Mouse (Mus musculus) ES-CJ7 (cell line): ENCODE data around the gene Nos2.

Source experiments
- DNase-seq: peaks from one replicate; pipeline ENCODE4 v3.0.0; 2011; ENCODE audit warnings: low read depth, low spot score

The Nos2 gene

DNA sequence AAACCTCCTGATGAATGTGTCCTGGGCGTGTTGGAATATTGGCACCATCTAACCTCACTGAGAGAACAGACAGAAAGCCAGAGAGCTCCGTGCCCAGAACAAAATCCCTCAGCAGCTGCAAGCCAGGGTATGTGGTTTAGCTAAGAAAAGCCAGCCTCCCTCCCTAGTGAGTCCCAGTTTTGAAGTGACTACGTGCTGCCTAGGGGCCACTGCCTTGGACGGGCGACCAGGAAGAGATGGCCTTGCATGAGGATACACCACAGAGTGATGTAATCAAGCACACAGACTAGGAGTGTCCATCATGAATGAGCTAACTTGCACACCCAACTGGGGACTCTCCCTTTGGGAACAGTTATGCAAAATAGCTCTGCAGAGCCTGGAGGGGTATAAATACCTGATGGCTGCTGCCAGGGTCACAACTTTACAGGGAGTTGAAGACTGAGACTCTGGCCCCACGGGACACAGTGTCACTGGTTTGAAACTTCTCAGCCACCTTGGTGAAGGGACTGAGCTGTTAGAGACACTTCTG lies at the start of gene Nos2:
Gene Nos2, plus strand, starts transcription at position 377 of the 529 bp plus-strand sequence.
- no peak for DNase-seq

DNA sequence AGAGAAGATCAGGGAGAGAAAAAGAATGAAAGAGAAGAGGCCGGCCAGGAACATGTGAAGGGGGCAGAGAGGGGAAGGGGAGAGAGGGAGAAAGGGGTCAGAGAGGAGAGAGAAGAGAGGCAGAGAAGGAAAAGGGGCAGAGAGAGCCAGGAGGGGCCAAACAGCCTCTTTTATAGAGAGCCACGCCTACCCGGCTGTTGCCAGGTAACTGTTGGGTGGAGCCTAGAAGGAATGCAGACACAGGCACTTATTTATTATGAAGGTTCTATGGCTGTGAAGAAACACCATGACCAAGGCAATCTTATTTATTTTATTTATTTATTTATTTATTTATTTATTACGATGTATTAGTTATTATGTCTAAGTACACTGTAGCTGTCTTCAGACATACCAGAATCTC lies 49.7 kb upstream of the Nos2 start:
- no peak for DNase-seq

DNA sequence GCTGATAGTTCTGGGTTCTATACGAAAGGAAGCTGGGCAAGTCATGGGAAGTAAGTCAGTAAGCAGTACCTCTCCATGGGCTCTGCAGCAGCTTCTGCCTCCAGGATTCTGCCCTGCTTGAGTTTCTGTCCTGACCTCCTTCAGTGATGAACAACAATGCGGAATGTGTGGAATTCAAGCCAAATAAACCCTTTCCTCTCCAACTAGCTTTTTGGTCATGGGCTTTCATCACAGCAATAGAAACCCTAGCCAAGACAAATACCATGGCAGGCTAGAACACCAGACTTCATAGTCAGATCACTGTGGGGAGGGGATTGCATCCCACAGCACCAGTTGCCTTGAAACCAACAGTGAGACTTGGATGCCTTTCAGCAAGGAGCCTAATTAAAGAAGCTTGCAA lies 47.8 kb upstream of the Nos2 start:
- DNase-seq: no peak

DNA sequence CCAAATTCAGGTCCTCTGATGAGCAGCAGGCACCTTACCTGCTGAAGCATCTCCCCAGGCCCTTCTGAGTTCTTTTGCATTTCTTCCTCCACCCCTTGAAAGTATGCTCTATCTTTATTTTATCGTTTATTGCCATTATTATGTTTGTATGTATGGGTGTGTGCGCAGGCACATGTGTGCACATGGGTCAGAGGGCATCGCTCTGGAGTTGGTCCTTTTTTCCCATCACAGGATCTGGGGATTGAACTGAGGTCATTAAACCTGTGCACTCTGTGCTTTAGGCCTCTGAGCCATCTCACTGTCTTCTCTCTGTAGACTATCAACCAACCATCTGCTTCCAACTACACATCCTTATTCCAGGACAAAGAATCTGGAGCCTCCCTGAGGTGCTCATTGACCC lies 40.9 kb upstream of the Nos2 start:
- no peak for DNase-seq

DNA sequence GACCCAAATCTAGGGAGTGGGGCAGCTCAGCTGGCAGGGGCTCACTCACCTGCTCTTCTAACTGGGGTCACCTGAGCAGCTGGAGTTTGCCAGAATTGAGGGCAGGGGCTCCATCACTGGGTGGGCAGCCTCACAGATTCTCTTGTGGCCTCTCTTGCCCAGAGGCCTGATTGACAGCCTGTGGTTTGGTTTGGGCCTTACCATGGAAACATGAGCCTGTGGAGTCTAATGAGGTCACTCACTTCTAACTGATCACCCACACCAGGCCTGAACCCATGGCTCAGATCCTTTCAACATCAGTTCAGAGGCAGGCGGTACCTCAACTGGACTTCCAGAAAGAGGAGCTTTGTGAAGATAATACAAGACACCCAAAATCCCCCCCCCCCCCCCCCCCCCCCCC lies 33.9 kb upstream of the Nos2 start:
- DNase-seq: no peak

DNA sequence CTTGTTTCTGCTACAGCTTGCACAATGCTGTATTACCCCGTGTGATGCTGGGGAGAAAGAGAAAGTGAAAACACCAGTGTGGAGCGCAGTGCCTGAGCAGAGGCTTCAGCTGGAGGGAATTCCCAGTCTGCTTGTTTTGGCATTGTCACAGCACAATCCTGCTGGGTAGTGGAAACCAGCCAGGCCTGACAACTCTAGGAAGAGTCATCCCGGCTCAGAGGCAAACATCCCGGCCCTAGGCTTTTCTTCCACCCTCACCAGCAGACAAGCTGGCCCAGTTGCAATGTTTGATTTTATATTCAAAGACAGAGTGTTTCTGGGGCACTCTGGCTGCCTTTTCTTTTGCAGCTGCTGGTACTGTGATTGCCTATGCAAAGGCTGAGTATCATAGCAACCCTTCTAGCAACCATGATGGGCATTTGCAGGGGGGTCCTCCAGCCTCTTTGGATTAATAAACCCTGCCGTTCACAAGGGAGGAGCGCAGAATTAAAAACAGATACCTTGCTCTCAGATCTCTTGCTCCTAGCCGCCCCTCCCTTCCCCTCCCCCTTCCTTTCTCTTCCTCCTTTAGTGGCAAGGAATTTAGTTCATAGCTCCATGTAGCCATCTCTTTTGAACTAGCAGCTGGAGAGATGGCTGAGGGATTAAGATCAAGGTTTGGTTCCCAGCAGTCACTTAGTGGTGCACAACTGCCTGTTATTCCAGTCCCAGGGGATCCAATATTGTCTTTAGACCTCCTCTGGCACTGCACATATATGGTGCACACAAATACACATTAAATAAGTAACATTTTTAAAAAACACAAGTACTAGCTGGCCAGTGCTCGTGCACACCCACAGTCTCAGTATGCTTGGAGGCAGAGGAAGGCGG lies 33.2 kb upstream of the Nos2 start:
- DNase-seq: no peak

DNA sequence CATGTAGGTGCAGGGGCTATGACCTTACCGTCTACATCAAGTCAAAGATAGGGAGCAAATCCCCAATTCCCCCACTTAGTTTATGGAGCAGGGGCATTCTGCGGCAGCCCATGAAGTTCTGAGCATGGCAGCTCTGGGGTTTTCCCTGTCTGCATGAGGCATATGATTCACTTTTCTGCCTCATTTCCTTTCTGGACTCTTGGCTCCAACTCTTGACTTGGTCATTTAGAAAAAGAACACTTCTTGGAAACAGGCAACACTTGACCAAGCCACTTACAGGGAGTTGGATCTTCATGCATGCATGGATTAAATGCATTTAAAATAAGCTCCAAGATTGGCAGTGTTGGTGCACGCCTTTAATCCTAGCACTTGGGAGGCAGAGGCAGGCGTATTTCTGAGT lies 31.4 kb upstream of the Nos2 start:
- no peak for DNase-seq

DNA sequence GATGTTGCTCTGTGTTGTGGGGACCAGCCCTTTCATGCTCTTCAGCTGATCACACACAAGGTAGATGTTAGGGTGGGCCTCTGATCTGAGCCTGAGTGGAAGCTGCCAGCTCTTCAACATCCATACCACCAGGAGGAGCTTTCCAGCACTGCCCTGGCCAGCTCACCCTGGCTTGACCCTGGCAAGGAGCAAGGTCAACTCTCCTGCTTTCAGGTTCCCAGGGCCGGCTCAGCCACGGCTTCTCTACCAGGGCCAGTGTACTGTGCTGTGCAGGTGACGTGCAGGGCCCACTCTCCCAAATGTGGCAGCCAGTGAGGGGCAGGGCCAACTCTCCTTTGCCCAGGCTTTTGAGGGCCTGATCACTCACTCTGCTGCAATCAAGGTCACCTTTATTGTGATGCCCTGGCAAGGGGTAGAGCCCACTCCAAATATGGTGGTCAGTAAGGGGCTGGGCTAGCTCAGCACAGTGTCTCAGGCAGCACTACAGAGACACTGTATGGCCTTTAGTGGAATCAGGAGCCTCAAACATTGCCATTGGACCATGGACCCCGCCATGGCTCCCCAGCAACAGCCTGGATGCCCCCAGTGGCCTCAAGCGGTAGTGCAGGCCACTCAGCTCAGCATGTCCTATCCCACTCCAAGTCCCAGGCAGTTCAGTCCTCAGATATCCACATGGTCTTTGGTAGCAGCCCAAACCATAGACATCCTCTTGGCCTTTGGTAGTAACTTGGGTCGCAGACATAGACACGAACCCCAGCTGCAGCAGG lies 24.0 kb upstream of the Nos2 start:
- DNase-seq: peak; percentile 77

DNA sequence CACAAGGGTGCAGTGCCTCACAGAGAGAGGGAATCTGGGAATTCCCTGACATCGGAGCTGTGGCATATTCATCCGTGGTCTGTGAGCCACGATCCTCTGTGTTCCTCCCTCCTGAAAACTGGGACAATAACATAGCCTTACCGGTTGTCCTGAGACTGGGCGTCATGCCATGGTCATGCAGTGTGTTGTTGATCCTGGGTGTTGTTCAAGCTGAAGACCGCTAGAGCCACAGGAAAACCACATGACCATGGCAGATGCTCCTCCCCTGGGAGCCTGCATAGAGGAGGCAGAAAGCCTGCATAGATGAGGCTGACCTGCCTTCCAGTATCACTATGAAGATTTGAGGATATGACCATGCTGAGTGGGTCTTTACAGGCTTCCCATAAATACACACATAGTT lies 5.1 kb upstream of the Nos2 start:
- DNase-seq: no peak

DNA sequence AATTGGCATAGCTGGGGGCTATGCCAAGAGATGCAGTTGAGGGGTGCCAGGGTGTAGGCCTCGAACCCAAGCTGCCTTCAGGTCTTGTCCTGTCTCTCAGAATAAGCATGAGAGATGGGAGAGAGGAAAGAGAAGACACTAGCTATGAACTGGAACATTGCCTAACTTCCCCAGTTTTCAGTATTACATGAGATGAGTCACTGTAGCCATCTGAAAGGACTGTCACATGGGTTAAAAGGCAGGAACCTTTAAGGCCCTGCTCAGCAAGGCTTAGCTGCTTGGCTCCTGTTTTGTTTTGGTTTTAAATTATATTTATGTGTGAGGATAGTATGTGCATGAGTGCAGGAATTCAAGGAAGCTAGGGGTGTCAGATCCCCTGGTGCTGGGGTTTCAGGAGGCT lies 4.2 kb upstream of the Nos2 start:
- no peak for DNase-seq

DNA sequence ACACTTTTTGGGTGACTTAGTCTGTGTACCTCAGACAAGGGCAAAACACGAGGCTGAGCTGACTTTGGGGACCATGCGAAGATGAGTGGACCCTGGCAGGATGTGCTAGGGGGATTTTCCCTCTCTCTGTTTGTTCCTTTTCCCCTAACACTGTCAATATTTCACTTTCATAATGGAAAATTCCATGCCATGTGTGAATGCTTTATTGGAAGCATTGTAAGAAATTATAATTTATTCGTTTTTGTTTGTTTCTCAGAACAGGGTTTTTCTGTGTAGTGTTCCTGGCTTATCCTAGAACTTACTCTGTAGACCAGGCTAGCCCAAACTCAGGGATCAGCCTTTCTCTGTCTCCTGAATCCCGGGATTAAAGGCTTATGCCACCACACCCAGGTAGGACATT lies 842 bp upstream of the Nos2 start:
- no peak for DNase-seq

DNA sequence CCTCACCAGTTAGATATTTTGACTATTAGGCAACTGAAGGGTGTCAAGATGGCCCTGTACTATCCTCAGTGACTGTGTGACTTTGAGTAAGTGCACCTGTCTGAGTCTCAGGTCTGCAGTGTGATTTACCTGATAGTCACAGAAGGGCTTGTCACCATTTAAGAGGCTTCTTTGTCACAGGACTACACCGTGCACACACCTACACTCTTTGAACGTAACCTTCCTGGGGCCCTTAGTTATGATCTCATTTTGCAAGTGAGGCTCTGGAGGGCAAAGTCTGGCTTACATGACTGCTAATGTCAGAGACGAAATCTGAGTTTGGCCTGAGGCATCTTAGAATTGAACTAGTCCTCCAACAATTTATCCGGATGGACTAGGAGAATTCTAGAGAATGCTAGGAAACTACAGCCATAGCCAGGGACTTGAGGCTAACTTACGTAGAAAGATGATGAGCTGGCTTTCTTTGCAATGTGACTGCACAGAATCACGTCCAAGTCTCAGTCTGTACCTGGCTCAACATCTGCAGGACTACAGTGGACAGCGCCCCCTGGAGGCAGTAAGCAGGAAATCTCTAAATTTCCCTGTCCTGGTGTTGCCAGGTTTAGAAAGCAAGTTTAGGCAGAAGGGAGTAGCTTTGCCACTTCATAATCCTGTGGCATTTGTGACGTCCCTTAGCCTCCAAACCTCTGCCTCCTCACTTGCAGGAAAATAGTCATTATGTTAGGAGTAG lies 2.3 kb downstream of the Nos2 start:
- peak; percentile 63 for DNase-seq

DNA sequence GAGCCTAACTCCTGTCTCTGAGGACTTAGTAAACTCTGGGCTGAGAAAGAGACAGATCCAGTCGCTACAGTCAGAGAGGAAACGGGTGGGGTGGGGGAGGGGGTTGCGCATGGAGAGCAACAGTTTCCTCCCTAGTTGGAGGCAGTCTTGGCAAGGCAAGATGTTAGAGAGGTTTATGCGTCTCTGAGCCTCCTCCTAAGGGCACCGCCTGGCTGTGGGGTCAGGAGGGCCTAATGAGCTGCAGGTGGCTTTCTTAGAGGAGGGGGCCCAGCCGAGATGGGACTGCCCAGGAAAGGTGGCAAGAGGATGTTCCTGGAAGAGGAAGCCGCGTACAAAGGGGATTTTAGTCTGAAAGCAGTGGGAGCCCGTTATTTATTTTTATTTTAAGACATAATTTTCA lies 3.5 kb downstream of the Nos2 start:
- DNase-seq: peak; percentile 36

DNA sequence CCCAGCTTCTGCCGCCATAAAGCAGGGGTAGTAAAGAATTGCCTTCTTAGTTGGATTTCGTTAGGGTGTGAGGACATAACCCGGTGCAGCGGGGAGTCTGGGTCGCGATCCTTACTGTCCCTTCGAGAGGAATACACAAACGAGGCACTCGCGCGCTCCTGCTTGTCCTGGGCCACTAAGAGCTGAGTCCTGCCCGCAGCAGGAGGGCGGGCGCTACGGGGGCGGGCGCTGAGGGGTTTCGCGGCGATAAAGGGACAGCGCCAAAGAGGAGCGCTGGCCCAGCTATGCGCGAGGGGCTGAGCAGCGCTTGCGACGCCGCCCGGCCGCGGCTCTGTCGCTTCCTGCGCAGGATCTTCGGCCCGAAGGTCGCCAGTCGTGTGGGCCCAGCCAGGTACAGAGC lies 4.3 kb downstream of the Nos2 start:
- DNase-seq: peak; percentile 19

DNA sequence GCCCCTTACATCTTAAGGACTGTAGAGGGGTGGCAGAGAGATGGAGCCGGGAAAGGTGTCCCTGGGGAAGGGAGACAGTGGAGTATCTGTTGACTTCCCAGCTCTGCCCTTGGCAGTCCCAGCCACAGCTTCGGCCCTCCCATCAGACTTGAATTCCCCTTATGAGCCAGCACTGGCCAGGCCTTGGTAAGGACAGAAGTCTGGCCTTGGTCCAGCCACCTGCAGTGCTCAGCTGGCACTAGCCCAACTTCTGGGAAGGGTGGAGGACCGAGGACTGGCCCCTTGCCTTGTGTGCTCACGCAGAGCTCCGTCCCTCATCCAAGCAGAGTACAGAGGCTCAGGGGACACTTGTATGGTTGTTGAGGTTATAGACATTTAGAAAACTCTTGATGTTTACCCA lies 8.8 kb downstream of the Nos2 start:
- DNase-seq: no peak

DNA sequence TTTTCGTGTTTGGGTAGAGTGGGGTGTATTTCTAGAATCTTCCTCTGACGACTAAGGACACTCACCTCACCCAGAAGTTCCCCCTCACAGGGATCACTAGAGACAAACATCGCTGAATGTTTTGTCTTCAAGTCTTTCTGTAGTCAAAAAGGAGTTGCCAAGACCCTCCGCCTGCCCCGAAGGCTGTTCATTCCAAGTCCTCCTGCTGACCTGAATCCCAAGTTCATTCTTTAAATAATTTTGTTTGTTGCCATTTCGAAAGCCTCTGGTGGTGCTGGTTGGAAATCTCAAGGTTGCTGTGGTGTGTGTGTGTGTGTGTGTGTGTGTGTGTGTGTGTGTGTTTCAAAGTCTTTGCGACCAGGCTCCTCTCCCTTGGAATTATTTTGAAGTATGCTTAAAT lies 13.7 kb downstream of the Nos2 start:
- no peak for DNase-seq

DNA sequence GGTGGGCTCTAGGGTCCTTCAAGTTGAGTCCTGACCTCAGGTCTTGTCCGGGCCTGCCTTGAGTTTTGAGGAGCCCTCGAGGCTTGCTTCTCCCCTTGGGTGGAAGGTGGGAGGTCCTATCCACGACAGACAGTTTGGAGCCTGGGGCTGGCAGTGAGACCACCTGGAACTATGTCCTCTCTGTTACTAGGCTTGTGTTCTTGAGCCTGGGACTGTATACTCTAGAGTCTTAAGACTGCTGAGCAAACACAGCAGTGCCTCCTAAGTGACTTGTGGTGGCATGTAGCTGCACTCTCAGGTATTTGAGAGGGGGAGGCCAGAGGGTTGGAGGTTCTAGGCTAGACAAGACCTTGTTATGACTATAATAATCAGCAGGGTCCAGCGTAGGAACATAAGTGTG lies 14.1 kb downstream of the Nos2 start:
- no peak for DNase-seq

DNA sequence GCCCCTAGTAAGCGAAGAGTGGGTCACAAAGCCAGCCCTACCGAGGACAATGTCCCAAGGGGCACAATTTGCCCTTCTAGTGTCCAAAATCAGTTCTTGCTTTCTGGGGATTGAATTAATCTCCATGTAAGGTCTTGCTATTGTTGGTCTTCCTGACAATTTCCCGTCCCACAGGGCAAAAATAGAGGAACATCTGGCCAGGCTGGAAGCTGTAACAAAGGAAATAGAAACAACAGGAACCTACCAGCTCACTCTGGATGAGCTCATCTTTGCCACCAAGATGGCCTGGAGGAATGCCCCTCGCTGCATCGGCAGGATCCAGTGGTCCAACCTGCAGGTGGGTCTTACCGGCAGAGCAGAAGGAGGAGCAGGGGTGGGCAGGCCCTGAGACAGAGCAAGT lies 14.6 kb downstream of the Nos2 start:
- DNase-seq: no peak

DNA sequence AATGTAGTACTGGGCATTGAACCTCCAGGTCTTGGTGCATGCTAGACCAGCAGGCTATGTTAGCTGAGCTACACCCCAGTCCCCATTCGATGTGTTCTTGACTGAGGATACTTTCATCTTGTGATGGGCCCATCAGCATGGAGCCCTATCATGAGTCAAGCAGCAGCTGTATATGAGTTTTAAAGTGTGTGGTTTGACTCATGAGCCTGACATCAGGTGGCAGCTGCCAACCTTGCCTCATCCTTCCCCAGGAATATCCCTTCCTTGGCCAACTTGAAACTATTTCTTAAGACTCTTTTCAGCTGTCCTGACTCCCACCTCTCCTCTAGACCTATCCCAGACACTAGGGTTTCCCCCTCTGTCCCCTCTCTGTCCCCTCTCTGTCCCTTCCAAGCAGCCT lies 22.5 kb downstream of the Nos2 start:
- DNase-seq: no peak

DNA sequence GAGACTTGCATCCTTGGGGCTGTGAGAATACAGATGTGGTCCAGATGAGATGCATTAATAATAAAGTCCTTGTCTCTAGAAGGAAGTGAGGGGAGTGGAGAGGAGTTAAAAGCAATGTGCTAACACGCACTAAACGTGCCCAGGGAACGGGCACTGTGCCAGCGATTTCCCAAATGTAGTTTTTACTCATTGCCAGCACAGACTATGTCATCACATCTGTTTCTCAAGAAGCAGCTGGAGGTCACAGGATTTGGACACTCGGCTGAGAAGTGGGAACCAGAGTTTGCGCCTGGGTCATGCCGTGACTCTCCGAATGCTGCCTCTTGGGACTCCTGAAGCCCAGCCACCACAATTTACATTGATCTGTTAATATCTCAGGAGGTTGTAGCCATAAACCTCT lies 29.8 kb downstream of the Nos2 start:
- no peak for DNase-seq

DNA sequence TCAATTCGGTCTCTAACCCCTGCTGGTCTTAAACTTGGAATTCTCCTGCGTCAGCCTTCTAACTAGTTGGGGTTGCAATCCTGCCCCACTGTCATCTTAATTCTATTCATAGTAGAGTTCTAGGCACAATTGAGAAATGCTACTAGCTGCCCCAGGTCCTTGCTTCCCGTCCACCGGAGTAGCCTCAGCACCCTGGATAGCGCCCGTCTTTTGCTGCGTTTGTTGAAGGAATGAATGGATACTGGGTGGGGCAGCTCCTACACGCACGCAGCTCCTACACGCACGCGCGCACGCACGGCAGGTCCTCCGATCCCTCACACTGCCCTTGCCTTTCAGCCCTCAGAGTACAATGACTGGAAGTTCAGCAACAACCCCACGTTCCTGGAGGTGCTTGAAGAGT lies 31.9 kb downstream of the Nos2 start:
- DNase-seq: peak; percentile 71

DNA sequence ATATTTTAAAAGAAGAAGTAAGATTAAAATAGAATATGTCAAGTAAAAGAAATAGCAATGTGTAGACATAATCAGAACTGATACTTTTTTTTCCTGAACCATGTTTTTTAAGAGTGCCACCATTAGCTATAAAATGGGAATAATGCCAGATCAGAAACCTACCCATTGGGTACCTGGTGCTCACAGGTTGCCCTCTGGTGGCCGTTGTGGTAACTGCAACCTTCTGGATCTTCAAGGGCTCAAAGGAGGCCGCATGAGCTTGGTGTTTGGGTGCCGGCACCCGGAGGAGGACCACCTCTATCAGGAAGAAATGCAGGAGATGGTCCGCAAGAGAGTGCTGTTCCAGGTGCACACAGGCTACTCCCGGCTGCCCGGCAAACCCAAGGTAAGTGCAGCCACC lies 35.7 kb downstream of the Nos2 start:
- peak; percentile 78 for DNase-seq
